Mouse (Mus musculus) heart, embryonic 15.5 days (tissue): ENCODE results near the gene Pard3b. TPM values are rescaled to one million over a fixed set of nuclear protein-coding genes. Genes with fewer than 3 reads are reported as not detected.
A peak's percentile ranks its signal among the peaks of the same experiment; 100 is the strongest.

Experiments
- ATAC-seq: fragments of 200-750 bp; cut with Nextera tagmentation; replicated peaks from 2 replicates; pipeline ENCODE4 v1.8.0; 2017; ENCODE audit warnings: low read depth, moderate TSS enrichment; ENCODE audit not compliant: insufficient number of reproducible peaks, insufficient read depth, low FRiP score
- H3K27ac ChIP-seq: fragments of 300-500 bp; sonication (generic); 2 replicates; pipeline ENCODE4 v1.5.1; 2015; ENCODE audit warnings: mild to moderate bottlenecking, inconsistent platforms
- H3K27me3 ChIP-seq: fragments of 300-500 bp; sonication (generic); 2 replicates; pipeline ENCODE4 v1.6.1; 2015; ENCODE audit warnings: inconsistent platforms
- H3K36me3 ChIP-seq: fragments of 300-500 bp; sonication (generic); 2 replicates; pipeline ENCODE4 v1.6.1; 2015; ENCODE audit warnings: mild to moderate bottlenecking, inconsistent platforms
- H3K4me1 ChIP-seq: fragments of 300-500 bp; sonication (generic); replicated peaks from 2 replicates; pipeline ENCODE4 v1.6.1; 2015; ENCODE audit warnings: inconsistent platforms
- H3K4me2 ChIP-seq: fragments of 300-500 bp; sonication (generic); 2 replicates; pipeline ENCODE4 v1.6.1; 2015; ENCODE audit warnings: inconsistent platforms, mild to moderate bottlenecking, moderate library complexity
- H3K4me3 ChIP-seq: fragments of 300-500 bp; sonication (generic); 2 replicates; pipeline ENCODE4 v1.5.1; 2015; ENCODE audit warnings: mild to moderate bottlenecking, inconsistent platforms
- H3K9ac ChIP-seq: fragments of 300-500 bp; sonication (generic); 2 replicates; pipeline ENCODE4 v1.6.1; 2015; ENCODE audit warnings: mild to moderate bottlenecking, inconsistent platforms
- H3K9me3 ChIP-seq: fragments of 300-500 bp; sonication (generic); replicated peaks from 2 replicates; pipeline ENCODE4 v1.6.1; 2016; ENCODE audit warnings: inconsistent platforms
- WGBS: fragments of 180-500 bp; shearing (Covaris S2); methylation state at CpG from one replicate; pipeline ENCODE4 v1.1.7; 2015; ENCODE audit warnings: mixed read lengths; 5-methylcytosine and 5-hydroxymethylcytosine counted together
- polyA plus RNA-seq: library from polyadenylated mRNA; unstranded; fragments of >200 nt; fragmentation: Nextera tagmentation; extraction: Ambion mirVana; gene quantifications from 2 replicates; pipeline ENCODE4 v1.2.1, GENCODE M21; 2015

Gene Pard3b
- polyA plus RNA-seq, 1 experiment from 2014 or later, result 14.2 TPM

- H3K27ac ChIP-seq, result no peak overlapping the region
- H3K4me3 ChIP-seq, result no peak overlapping the region
- no peaks in the 10 kb centered on the region for H3K36me3 ChIP-seq
- no peak overlapping the region for H3K4me2 ChIP-seq
- H3K9ac ChIP-seq, result no peak overlapping the region
- no peaks in the 10 kb centered on the region for H3K9me3 ChIP-seq
- ATAC-seq, result no peak
- WGBS, result 61% methylated on average over 4 of the region's 4 CpGs
- H3K4me1 ChIP-seq, result peaks cover 8% of the 10 kb centered on the region; the same call in 1 of the 2 replicates
- H3K27me3 ChIP-seq, result no peaks in the 10 kb centered on the region
Measured at GRCm38 (mm10) chr1:62348371-62348770, 709.7 kb downstream of the Pard3b start.

DNA sequence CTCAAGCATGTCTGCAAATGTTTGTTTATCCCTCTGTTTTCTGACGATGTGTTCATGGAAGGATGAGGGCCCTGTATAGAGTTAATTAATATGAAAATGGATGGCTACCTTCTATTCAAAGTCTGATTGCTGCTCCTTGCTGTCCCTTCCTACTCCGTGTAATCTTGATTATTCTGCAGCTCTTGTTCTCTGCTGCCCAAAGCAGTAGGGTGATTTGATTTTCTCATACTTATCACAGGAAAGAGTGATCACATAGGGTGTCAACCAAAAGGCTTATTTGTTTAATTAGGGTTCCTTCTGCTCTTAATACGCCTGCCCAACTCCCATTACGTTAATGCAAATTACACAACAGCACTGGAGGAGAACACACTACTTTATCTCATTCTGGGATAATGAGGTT, 716.9 kb downstream of the Pard3b start:
- Histone ChIP-seq H3K36me3 (no peaks in the 10 kb centered on the region), H3K4me1 (peaks cover 7% of the 10 kb centered on the region; the same call in 1 of the 2 replicates), H3K4me3 (no peak overlapping the region), H3K9ac (no peak overlapping the region), H3K27ac (no peak overlapping the region), H3K27me3 (no peaks in the 10 kb centered on the region), H3K9me3 (no peaks in the 10 kb centered on the region), H3K4me2 (no peak overlapping the region)
- ATAC-seq, result no peak
- WGBS, result 67% methylated on average over 4 of the region's 4 CpGs

DNA sequence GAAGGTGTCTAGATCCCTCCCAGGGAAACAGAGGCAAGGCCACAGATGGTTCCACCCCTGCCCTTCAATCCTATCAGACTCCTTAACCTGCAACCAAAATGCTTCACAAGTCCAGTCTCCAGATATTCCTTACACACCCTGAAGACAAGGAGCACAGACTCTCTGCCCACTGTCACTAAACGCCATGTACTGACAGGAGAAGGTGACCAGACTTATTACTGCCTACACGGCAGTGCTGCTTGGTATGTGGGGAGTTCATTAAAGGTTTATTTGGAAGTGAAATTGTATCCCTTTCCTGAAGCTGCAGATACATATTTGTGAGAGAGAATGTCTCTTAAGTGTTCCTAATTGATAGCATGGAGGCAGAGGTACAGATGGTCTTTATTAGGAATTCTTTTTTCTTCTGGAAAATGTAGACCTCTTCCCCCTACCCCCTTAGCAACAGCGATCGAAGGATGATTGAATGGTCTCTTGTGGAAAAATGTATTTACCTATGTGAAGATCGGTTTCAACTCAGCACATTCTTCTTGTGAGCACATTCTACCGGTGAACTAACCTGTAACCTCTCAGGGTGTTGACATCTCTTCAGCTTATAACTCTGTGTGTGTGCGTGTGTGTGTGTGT, 735.9 kb downstream of the Pard3b start:
- Histone ChIP-seq H3K27me3 (no peaks in the 10 kb centered on the region), H3K4me3 (no peak overlapping the region), H3K9me3 (no peaks in the 10 kb centered on the region), H3K27ac (no peak overlapping the region), H3K4me1 (peaks cover 4% of the 10 kb centered on the region; the same call in 1 of the 2 replicates), H3K4me2 (no peak overlapping the region), H3K36me3 (0 out of 2 replicates have a peak, but pooled peaks cover 2% of the 10 kb centered on the region), H3K9ac (no peak overlapping the region)
- ATAC-seq, result no peak
- 63% methylated on average over 7 of the region's 7 CpGs for WGBS

DNA sequence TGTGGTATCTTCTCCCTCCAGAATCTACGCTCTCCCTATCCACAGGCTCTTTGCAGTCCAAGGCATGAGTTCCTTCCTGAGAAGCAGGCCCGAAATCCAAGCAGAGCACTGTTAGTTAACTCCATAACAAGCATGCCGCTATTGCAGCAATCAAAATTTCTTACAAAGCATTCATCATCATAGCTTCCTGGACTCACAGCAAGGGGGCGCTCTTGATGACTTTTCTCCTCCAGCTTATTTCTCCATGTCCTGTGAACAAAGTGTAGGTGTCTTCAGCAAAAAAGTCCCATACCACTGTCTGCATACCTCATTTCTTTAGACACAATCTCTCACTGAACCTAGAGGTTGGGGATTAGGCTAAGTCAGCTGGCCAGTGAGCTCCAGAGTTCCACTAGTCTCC, 739.7 kb downstream of the Pard3b start:
- no peaks in the 10 kb centered on the region for H3K9me3 ChIP-seq
- H3K27me3 ChIP-seq, result no peaks in the 10 kb centered on the region
- 0 out of 2 replicates have a peak, but pooled peaks cover 2% of the 10 kb centered on the region for H3K36me3 ChIP-seq
- 88% methylated on average over 4 of the region's 4 CpGs for WGBS
- no peak overlapping the region for H3K27ac ChIP-seq
- H3K4me1 ChIP-seq, result peaks cover 13% of the 10 kb centered on the region
- H3K4me3 ChIP-seq, result no peak overlapping the region
- no peak overlapping the region for H3K4me2 ChIP-seq
- no peak for ATAC-seq
- no peak overlapping the region for H3K9ac ChIP-seq

GRCm38 (mm10) chr1:62382807-62383514, 744.3 kb downstream of the Pard3b start:
- Histone ChIP-seq H3K36me3 (0 out of 2 replicates have a peak, but pooled peaks cover 1% of the 10 kb centered on the region), H3K27me3 (no peaks in the 10 kb centered on the region), H3K4me3 (no peak overlapping the region), H3K9me3 (no peaks in the 10 kb centered on the region), H3K4me1 (peaks cover 10% of the 10 kb centered on the region), H3K27ac (peak overlapping the region; percentile 4; the same call in 1 of the 2 replicates), H3K4me2 (peak overlapping the region; percentile 42), H3K9ac (no peak overlapping the region)
- WGBS, result 22% methylated on average over 14 of the region's 14 CpGs
- ATAC-seq, result no peak

GRCm38 (mm10) chr1:62384241-62384640, 745.6 kb downstream of the Pard3b start:
- Histone ChIP-seq H3K9me3 (no peaks in the 10 kb centered on the region), H3K4me3 (no peak overlapping the region), H3K27ac (no peak overlapping the region), H3K4me1 (peaks cover 10% of the 10 kb centered on the region), H3K9ac (no peak overlapping the region), H3K27me3 (no peaks in the 10 kb centered on the region), H3K36me3 (no peaks in the 10 kb centered on the region), H3K4me2 (no peak overlapping the region)
- WGBS, result 92% methylated on average over 1 of the region's 1 CpGs
- no peak for ATAC-seq

DNA sequence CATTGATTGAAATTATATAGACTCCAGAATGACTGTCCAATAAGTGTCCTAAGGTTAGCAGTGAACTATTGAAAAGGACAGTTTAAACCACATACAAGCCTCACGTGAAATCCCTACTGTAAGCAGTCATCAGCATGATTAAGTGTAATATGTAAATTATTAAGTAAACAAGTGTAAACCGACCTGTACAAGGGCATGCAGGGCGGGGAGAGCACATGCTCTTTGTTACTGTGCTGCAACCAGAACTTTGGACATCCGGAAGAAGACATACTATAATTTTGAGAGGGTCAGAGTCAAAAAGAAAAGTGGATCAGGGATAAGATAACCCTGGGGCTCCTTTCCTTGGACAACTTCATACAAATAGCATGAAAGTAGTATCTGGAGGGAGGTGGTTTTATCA, 749.4 kb downstream of the Pard3b start:
- WGBS, result 79% methylated on average over 4 of the region's 4 CpGs
- H3K9me3 ChIP-seq, result no peaks in the 10 kb centered on the region
- no peak for ATAC-seq
- H3K36me3 ChIP-seq, result no peaks in the 10 kb centered on the region
- no peak overlapping the region for H3K27ac ChIP-seq
- H3K27me3 ChIP-seq, result no peaks in the 10 kb centered on the region
- no peak overlapping the region for H3K9ac ChIP-seq
- peaks cover 5% of the 10 kb centered on the region for H3K4me1 ChIP-seq
- no peak overlapping the region for H3K4me3 ChIP-seq
- H3K4me2 ChIP-seq, result no peak overlapping the region

- 51% methylated on average over 4 of the region's 4 CpGs for WGBS
- Histone ChIP-seq H3K9me3 (no peaks in the 10 kb centered on the region), H3K9ac (no peak overlapping the region), H3K4me3 (no peak overlapping the region), H3K36me3 (no peaks in the 10 kb centered on the region), H3K4me1 (no peaks in the 10 kb centered on the region), H3K27ac (no peak overlapping the region), H3K27me3 (no peaks in the 10 kb centered on the region), H3K4me2 (no peak overlapping the region)
- no peak for ATAC-seq
Measured at GRCm38 (mm10) chr1:62392863-62393262, 754.2 kb downstream of the Pard3b start.

DNA sequence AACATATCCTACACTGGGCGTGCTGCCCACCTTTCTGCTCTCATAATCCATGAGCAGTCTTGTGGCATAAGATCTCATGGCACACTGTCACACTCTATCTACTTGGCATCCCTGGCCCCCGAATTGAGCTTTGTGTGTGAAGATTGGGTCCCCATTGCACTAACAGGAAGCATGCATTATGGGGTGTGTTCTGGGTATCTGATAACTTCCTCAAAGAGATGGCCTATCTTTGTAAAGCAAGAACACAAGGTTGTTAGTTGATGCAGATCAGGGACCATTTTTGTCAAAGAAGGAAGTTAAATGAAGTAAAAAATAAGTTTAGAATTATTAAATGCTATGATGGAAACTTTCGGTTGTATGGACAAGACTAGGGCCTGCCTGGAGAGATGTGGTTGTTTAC, 755.9 kb downstream of the Pard3b start:
- H3K4me2 ChIP-seq, result no peak overlapping the region
- H3K4me1 ChIP-seq, result no peaks in the 10 kb centered on the region
- no peaks in the 10 kb centered on the region for H3K27me3 ChIP-seq
- no peaks in the 10 kb centered on the region for H3K36me3 ChIP-seq
- H3K4me3 ChIP-seq, result no peak overlapping the region
- no peak for ATAC-seq
- H3K9me3 ChIP-seq, result no peaks in the 10 kb centered on the region
- no peak overlapping the region for H3K27ac ChIP-seq
- no peak overlapping the region for H3K9ac ChIP-seq
- WGBS, result 81% methylated on average over 3 of the region's 3 CpGs

GRCm38 (mm10) chr1:62398261-62398660, 759.6 kb downstream of the Pard3b start:
- no peak overlapping the region for H3K4me2 ChIP-seq
- H3K9me3 ChIP-seq, result no peaks in the 10 kb centered on the region
- H3K4me1 ChIP-seq, result no peaks in the 10 kb centered on the region
- no peak overlapping the region for H3K9ac ChIP-seq
- ATAC-seq, result no peak
- no peaks in the 10 kb centered on the region for H3K36me3 ChIP-seq
- no peak overlapping the region for H3K4me3 ChIP-seq
- H3K27ac ChIP-seq, result no peak overlapping the region
- H3K27me3 ChIP-seq, result no peaks in the 10 kb centered on the region
- 33% methylated on average over 3 of the region's 3 CpGs for WGBS

DNA sequence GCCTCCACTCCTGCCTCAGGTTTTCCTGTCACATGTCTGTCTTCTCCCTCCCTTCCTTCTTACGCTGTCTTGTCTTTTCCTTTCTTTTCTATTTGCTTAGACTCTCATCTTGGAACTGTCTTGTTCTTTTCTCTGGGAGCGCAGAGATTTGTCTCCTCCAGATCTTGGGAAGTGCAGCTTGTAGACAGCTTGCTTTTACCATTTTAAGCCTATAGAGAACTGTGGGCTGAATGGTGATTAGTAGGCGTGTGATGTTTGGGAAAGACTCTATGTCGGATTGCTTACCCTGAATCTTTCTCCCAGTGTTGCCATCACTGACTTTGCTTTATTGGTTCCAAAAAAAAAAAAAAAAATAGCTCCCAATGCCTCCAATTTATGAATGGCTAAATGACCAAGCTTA, 760.1 kb downstream of the Pard3b start:
- no peak for ATAC-seq

DNA sequence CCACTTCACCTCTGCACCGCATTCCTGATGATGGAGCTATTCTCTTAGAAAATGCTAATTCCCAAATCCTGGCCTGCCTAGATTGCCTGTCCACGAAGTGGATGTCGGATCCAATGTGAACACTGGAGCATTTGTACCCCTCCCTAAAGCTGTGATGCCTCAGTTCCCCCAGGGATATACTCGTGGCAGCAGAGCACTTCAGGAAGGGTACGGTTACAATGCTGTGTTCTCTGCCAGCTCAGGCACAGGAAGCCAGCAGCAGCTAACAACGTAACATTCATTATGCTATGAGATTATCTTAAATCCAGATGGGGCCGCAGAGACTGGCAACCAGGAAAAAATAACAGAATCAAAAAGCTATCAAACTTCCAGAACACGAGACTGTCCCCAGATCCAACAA, 766.4 kb downstream of the Pard3b start:
- H3K4me1 ChIP-seq, result no peaks in the 10 kb centered on the region
- H3K4me3 ChIP-seq, result no peak overlapping the region
- ATAC-seq, result no peak
- 51% methylated on average over 8 of the region's 8 CpGs for WGBS
- no peak overlapping the region for H3K4me2 ChIP-seq
- H3K27ac ChIP-seq, result no peak overlapping the region
- no peaks in the 10 kb centered on the region for H3K27me3 ChIP-seq
- no peaks in the 10 kb centered on the region for H3K9me3 ChIP-seq
- no peak overlapping the region for H3K9ac ChIP-seq
- H3K36me3 ChIP-seq, result no peaks in the 10 kb centered on the region

More for the DNA sequence above, 760.1 kb downstream of the Pard3b start:
- Histone ChIP-seq H3K4me1 (no peaks in the 10 kb centered on the region), H3K36me3 (no peaks in the 10 kb centered on the region), H3K9me3 (no peaks in the 10 kb centered on the region), H3K27ac (no peak overlapping the region), H3K9ac (no peak overlapping the region), H3K4me3 (no peak overlapping the region), H3K4me2 (no peak overlapping the region), H3K27me3 (no peaks in the 10 kb centered on the region)
- 74% methylated on average over 4 of the region's 4 CpGs for WGBS
